ENCODE assay signal across 16 mouse cellular contexts in genomic region chr7:34391711-34392110, GRCm38 (mm10).
"Had no signal": no experiment of that assay in that cellular context is flagged by ENCODE, and none has a peak within 500 bp of the region (broad histone marks: within the 10 kb centered on the region; RNA-seq: fewer than 3 reads in every experiment).

No protein-coding gene starts in this region.

- H3K36me3 ChIP-seq: limb, embryonic 12.5 days; limb, embryonic 15.5 days; neural tube, embryonic 13.5 days; stomach, embryonic 15.5 days had no signal

- H3K27me3 ChIP-seq: limb, embryonic 12.5 days; limb, embryonic 15.5 days; megakaryocyte, embryonic 14.5 days; neural tube, embryonic 13.5 days; stomach, embryonic 15.5 days had no signal

- H3K4me2 ChIP-seq: limb, embryonic 15.5 days had no signal

- ATAC-seq: liver, postnatal 0 days had no signal

- DNase-seq: kidney, adult 9 months; kidney, postnatal 14 days; liver, postnatal 0 days; lung, postnatal 10 days; midbrain, embryonic 14.5 days; right cerebral cortex, postnatal 25 days; spleen, adult 18-20 months; thymus, postnatal 25 days had no signal

- H3K4me3 ChIP-seq: limb, embryonic 12.5 days; limb, embryonic 15.5 days; neural tube, embryonic 13.5 days had no signal

- H3K9me3 ChIP-seq: limb, embryonic 12.5 days; limb, embryonic 15.5 days; megakaryocyte, embryonic 14.5 days; midbrain, embryonic 10.5 days; neural tube, embryonic 13.5 days; stomach, embryonic 15.5 days had no signal

- H3K9ac ChIP-seq: limb, embryonic 12.5 days; limb, embryonic 15.5 days; liver, embryonic 14.5 days; lung, embryonic 14.5 days; neural tube, embryonic 13.5 days; stomach, embryonic 15.5 days had no signal

- H3K27ac ChIP-seq: limb, embryonic 12.5 days; liver, embryonic 14.5 days; midbrain, embryonic 10.5 days; stomach, embryonic 15.5 days had no signal
